Mouse (Mus musculus) forebrain, embryonic 12.5 days (tissue): Measurements from ENCODE around the gene Sla2. TPM values are rescaled to one million over a fixed set of nuclear protein-coding genes. Genes with fewer than 3 reads are reported as not detected.
"Not testable (repeated sequence)": the region's sequence is repeated elsewhere in the genome, so short reads cannot be mapped to it uniquely, and the experiment has no call there.

Experiments used
- ATAC-seq: fragments of 200-750 bp; cut with Nextera tagmentation; 2 replicates; pipeline ENCODE4 v1.8.0; 2017; ENCODE audit warnings: moderate TSS enrichment; ENCODE audit not compliant: low FRiP score
- H3K27ac ChIP-seq: fragments of 300-500 bp; sonication (generic); 2 replicates; pipeline ENCODE4 v1.5.1; 2016; ENCODE audit warnings: mild to moderate bottlenecking
- H3K27me3 ChIP-seq: fragments of 300-500 bp; sonication (generic); 2 replicates; pipeline ENCODE4 v1.6.1; 2016; ENCODE audit warnings: mild to moderate bottlenecking
- H3K36me3 ChIP-seq: fragments of 300-500 bp; sonication (generic); replicated peaks from 2 replicates; pipeline ENCODE4 v1.6.1; 2016; ENCODE audit warnings: mild to moderate bottlenecking
- H3K4me1 ChIP-seq: fragments of 300-500 bp; sonication (generic); 2 replicates; pipeline ENCODE4 v1.6.1; 2016
- H3K4me2 ChIP-seq: fragments of 300-500 bp; sonication (generic); 2 replicates; pipeline ENCODE4 v1.6.1; 2016; ENCODE audit warnings: mild to moderate bottlenecking, moderate library complexity
- H3K4me3 ChIP-seq: fragments of 300-500 bp; sonication (generic); replicated peaks from 2 replicates; pipeline ENCODE4 v1.5.1; 2016; ENCODE audit warnings: mild to moderate bottlenecking
- H3K9ac ChIP-seq: fragments of 300-500 bp; sonication (generic); 2 replicates; pipeline ENCODE4 v1.6.1; 2016; ENCODE audit warnings: mild to moderate bottlenecking
- H3K9me3 ChIP-seq: fragments of 300-500 bp; sonication (generic); 2 replicates; pipeline ENCODE4 v1.6.1; 2016
- WGBS: fragments of 180-500 bp; shearing (Covaris S2); methylation state at CpG from one replicate; pipeline ENCODE4 v1.1.7; 2016; 5-methylcytosine and 5-hydroxymethylcytosine counted together
- polyA plus RNA-seq: library from polyadenylated mRNA; unstranded; fragments of >200 nt; fragmentation: Nextera tagmentation; extraction: Ambion mirVana; gene quantifications from 2 replicates; pipeline ENCODE4 v1.2.1, GENCODE M21; 2016

Gene Sla2
- 0.17 and 0.23 TPM in 2 replicates for polyA plus RNA-seq

GRCm38 (mm10) chr2:156887017-156887416 lies at the start of gene Sla2:
Sla2 (minus strand) TSS chr2:156887192.
- 67% methylated on average over 6 of the region's 6 CpGs for WGBS
- Histone ChIP-seq H3K4me1 (peaks cover 2% of the 10 kb centered on the region; the same call in 1 of the 2 replicates), H3K4me2 (no peak within 1 kb of the TSS), H3K9me3 (no peaks in the 10 kb centered on the region), H3K4me3 (no peak within 1 kb of the TSS), H3K36me3 (no peaks in the 10 kb centered on the region), H3K27me3 (no peaks in the 10 kb centered on the region), H3K9ac (no peak within 1 kb of the TSS), H3K27ac (no peak within 1 kb of the TSS)
- ATAC-seq: no peak

- no peaks in the 10 kb centered on the region for H3K27me3 ChIP-seq
- no peak for ATAC-seq
- H3K9ac ChIP-seq: no peak overlapping the region
- no peak overlapping the region for H3K4me2 ChIP-seq
- H3K36me3 ChIP-seq: peaks cover 11% of the 10 kb centered on the region; the same call in 1 of the 2 replicates
- H3K4me1 ChIP-seq: no peaks in the 10 kb centered on the region
- WGBS: 87% methylated on average over 6 of the region's 6 CpGs
- H3K9me3 ChIP-seq: no peaks in the 10 kb centered on the region
- H3K27ac ChIP-seq: no peak overlapping the region
- no peak overlapping the region for H3K4me3 ChIP-seq
Observed at GRCm38 (mm10) chr2:156935005-156935404, 48.0 kb upstream of the Sla2 start.

GRCm38 (mm10) chr2:156933426-156933825 lies 46.4 kb upstream of the Sla2 start:
- Histone ChIP-seq H3K27ac (no peak overlapping the region), H3K4me3 (no peak overlapping the region), H3K4me2 (no peak overlapping the region), H3K9me3 (no peaks in the 10 kb centered on the region), H3K4me1 (no peaks in the 10 kb centered on the region), H3K9ac (no peak overlapping the region), H3K27me3 (no peaks in the 10 kb centered on the region), H3K36me3 (peaks cover 12% of the 10 kb centered on the region)
- 97% methylated on average over 1 of the region's 1 CpGs for WGBS
- ATAC-seq: no peak

GRCm38 (mm10) chr2:156931421-156931820 lies 44.4 kb upstream of the Sla2 start:
- no peak overlapping the region for H3K9ac ChIP-seq
- no peak for ATAC-seq

GRCm38 (mm10) chr2:156930549-156930948 lies 43.6 kb upstream of the Sla2 start:
- no peak overlapping the region for H3K27ac ChIP-seq
- 89% methylated on average over 6 of the region's 6 CpGs for WGBS

More at GRCm38 (mm10) chr2:156931421-156931820, 44.4 kb upstream of the Sla2 start:
- 93% methylated on average over 2 of the region's 2 CpGs for WGBS
- Histone ChIP-seq H3K36me3 (peaks cover 11% of the 10 kb centered on the region), H3K27me3 (no peaks in the 10 kb centered on the region), H3K9me3 (no peaks in the 10 kb centered on the region), H3K4me2 (no peak overlapping the region), H3K4me1 (peaks cover 3% of the 10 kb centered on the region; the same call in 1 of the 2 replicates), H3K27ac (no peak overlapping the region), H3K4me3 (no peak overlapping the region)

GRCm38 (mm10) chr2:156929519-156930120 lies 42.6 kb upstream of the Sla2 start:
- Histone ChIP-seq H3K9ac (no peak overlapping the region), H3K36me3 (peaks cover 11% of the 10 kb centered on the region), H3K4me2 (no peak overlapping the region), H3K4me1 (peaks cover 6% of the 10 kb centered on the region; the same call in 1 of the 2 replicates), H3K27ac (no peak overlapping the region), H3K27me3 (no peaks in the 10 kb centered on the region), H3K9me3 (no peaks in the 10 kb centered on the region), H3K4me3 (no peak overlapping the region)
- no peak for ATAC-seq
- WGBS: 60% methylated on average over 11 of the region's 11 CpGs

More at GRCm38 (mm10) chr2:156930549-156930948, 43.6 kb upstream of the Sla2 start:
- ATAC-seq: no peak
- no peaks in the 10 kb centered on the region for H3K27me3 ChIP-seq
- H3K4me1 ChIP-seq: peaks cover 6% of the 10 kb centered on the region; the same call in 1 of the 2 replicates
- H3K9ac ChIP-seq: no peak overlapping the region
- peaks cover 11% of the 10 kb centered on the region for H3K36me3 ChIP-seq
- no peak overlapping the region for H3K4me3 ChIP-seq
- H3K4me2 ChIP-seq: no peak overlapping the region
- no peaks in the 10 kb centered on the region for H3K9me3 ChIP-seq

- no peak overlapping the region for H3K4me3 ChIP-seq
- no peak overlapping the region for H3K9ac ChIP-seq
- no peaks in the 10 kb centered on the region for H3K9me3 ChIP-seq
- peaks cover 11% of the 10 kb centered on the region for H3K36me3 ChIP-seq
- H3K4me2 ChIP-seq: no peak overlapping the region
- 97% methylated on average over 6 of the region's 6 CpGs for WGBS
- no peak overlapping the region for H3K27ac ChIP-seq
- ATAC-seq: no peak
- H3K4me1 ChIP-seq: peaks cover 6% of the 10 kb centered on the region; the same call in 1 of the 2 replicates
- H3K27me3 ChIP-seq: no peaks in the 10 kb centered on the region
Observed at GRCm38 (mm10) chr2:156928606-156929005, 41.6 kb upstream of the Sla2 start.

GRCm38 (mm10) chr2:156927663-156928062 lies 40.7 kb upstream of the Sla2 start:
- Histone ChIP-seq H3K4me3 (no peak overlapping the region), H3K4me2 (no peak overlapping the region), H3K9me3 (no peaks in the 10 kb centered on the region), H3K4me1 (peaks cover 6% of the 10 kb centered on the region; the same call in 1 of the 2 replicates), H3K9ac (no peak overlapping the region), H3K27me3 (no peaks in the 10 kb centered on the region), H3K27ac (no peak overlapping the region), H3K36me3 (peaks cover 11% of the 10 kb centered on the region)
- no peak for ATAC-seq
- WGBS: 92% methylated on average over 6 of the region's 6 CpGs

- not testable (repeated sequence) for H3K4me3 ChIP-seq, ATAC-seq, H3K9me3 ChIP-seq, H3K4me1 ChIP-seq, H3K27me3 ChIP-seq, H3K9ac ChIP-seq, H3K27ac ChIP-seq, H3K4me2 ChIP-seq
- peaks cover 10% of the 10 kb centered on the region for H3K36me3 ChIP-seq
- 83% methylated on average over 3 of the region's 3 CpGs for WGBS
Observed at GRCm38 (mm10) chr2:156925611-156926010, 38.6 kb upstream of the Sla2 start.

GRCm38 (mm10) chr2:156925075-156925474 lies 38.1 kb upstream of the Sla2 start:
- H3K27ac ChIP-seq, H3K4me3 ChIP-seq, ATAC-seq, H3K9me3 ChIP-seq, H3K4me1 ChIP-seq, H3K36me3 ChIP-seq, H3K27me3 ChIP-seq, H3K4me2 ChIP-seq, H3K9ac ChIP-seq: not testable (repeated sequence)
- WGBS: 97% methylated on average over 4 of the region's 4 CpGs

- no peak overlapping the region for H3K4me2 ChIP-seq
- H3K4me1 ChIP-seq: peaks cover 6% of the 10 kb centered on the region; the same call in 1 of the 2 replicates
- H3K9me3 ChIP-seq: no peaks in the 10 kb centered on the region
- no peak for ATAC-seq
- no peak overlapping the region for H3K9ac ChIP-seq
- WGBS: 69% methylated on average over 3 of the region's 3 CpGs
- no peak overlapping the region for H3K27ac ChIP-seq
- no peak overlapping the region for H3K4me3 ChIP-seq
- no peaks in the 10 kb centered on the region for H3K27me3 ChIP-seq
- H3K36me3 ChIP-seq: peaks cover 6% of the 10 kb centered on the region; the same call in 1 of the 2 replicates
Observed at GRCm38 (mm10) chr2:156924210-156924898, 37.4 kb upstream of the Sla2 start.

GRCm38 (mm10) chr2:156923057-156923456 lies 36.1 kb upstream of the Sla2 start:
- Histone ChIP-seq H3K4me1 (peaks cover 6% of the 10 kb centered on the region; the same call in 1 of the 2 replicates), H3K9me3 (no peaks in the 10 kb centered on the region), H3K27me3 (no peaks in the 10 kb centered on the region), H3K4me2 (no peak overlapping the region), H3K9ac (no peak overlapping the region), H3K27ac (no peak overlapping the region), H3K36me3 (peaks cover under 1% of the 10 kb centered on the region; the same call in 1 of the 2 replicates), H3K4me3 (no peak overlapping the region)
- WGBS: 87% methylated on average over 5 of the region's 5 CpGs
- no peak for ATAC-seq
